Mouse (Mus musculus): ENCODE results near the gene Gsg1l. TPM values are rescaled to one million over a fixed set of nuclear protein-coding genes. Genes with fewer than 3 reads are reported as not detected.

Gsg1l gene
- polyA plus RNA-seq, 1 experiment from 2014 or later: 0.72 TPM

DNA sequence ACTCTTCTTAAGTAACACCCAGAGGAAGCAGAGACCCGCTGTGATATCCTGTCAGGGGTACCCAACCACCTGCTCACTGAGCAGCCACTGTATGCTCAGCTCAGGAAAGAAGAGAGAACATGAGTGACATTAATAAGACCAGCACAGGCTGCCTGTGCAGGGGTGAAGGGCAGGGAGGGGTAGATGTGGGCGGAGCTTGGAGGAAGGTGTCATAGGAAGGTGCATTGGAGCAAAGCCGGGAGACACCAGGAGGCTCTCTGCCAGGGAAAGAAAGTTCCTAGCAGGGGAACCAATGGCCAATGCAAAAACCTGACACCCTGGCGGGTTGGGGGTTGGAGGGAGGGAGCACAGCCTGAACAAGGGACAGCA is 1.8 kb upstream of the Gsg1l start:
- DNase-seq (ENCODE audit: low spot score): no peak
- no peak overlapping the region for H3K27ac ChIP-seq
- H3K9ac ChIP-seq (ENCODE audit: low read depth, low read length): no peak overlapping the region
- no peaks in the 10 kb centered on the region for H3K36me3 ChIP-seq (ENCODE audit: insufficient read depth, low read length)
- WGBS: 20% methylated on average over 4 of the region's 4 CpGs
- H3K9me3 ChIP-seq (replicated peaks; ENCODE audit: low read length): no peaks in the 10 kb centered on the region
- no peak overlapping the region for H3K4me2 ChIP-seq (ENCODE audit: low read length)
- no peak overlapping the region for H3K4me3 ChIP-seq (replicated peaks; ENCODE audit: low read depth, low read length)
- ATAC-seq (replicated peaks; ENCODE audit: low FRiP score, low read depth): no peak
- TF ChIP-seq CTCF (IDR thresholded peaks at IDR 0.05; ENCODE audit: low read depth): no peak
- peaks cover 35% of the 10 kb centered on the region for H3K27me3 ChIP-seq (ENCODE audit: insufficient read depth, low read length)
- peaks cover 10% of the 10 kb centered on the region; the same call in 1 of the 2 replicates for H3K4me1 ChIP-seq (replicated peaks; ENCODE audit: insufficient read depth, low read length)

DNA sequence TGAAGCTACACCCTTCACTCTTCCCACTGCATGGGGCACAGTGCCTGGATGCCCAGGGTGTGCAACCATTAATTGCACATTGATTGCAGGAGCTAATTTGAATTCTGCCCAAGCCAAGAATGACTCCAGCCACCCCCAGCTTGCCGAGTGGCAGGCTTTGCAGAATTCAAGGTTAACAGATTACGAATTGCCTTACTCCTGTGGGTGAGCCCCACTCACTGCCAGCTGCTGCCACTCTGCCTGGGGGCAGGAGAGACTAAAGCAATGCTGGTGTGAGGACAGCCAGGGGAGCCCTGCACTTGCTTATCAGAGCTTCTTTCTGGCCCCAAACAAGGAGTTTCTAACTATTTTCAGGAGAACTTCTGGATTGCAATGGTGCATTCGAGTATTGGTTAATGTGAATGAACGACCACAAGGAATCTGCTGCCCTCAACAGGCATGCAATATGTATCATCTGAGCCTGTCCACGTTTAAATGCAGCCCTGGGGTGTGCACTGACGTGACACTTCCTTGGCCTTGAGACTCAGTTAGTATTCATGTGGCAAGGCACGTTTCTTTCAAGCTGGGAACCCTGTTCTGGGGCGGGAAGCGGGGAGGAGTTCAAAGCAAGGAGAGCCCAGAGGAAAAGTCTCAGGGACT is 1.2 kb upstream of the Gsg1l start:
- DNase-seq (ENCODE audit: low spot score): peak; percentile 16
- Histone ChIP-seq H3K9ac (ENCODE audit: low read depth, low read length) (no peak overlapping the region), H3K36me3 (ENCODE audit: insufficient read depth, low read length) (no peaks in the 10 kb centered on the region), H3K27me3 (ENCODE audit: insufficient read depth, low read length) (peaks cover 40% of the 10 kb centered on the region), H3K9me3 (replicated peaks; ENCODE audit: low read length) (no peaks in the 10 kb centered on the region), H3K4me2 (ENCODE audit: low read length) (no peak overlapping the region), H3K4me3 (replicated peaks; ENCODE audit: low read depth, low read length) (no peak overlapping the region), H3K27ac (no peak overlapping the region), H3K4me1 (replicated peaks; ENCODE audit: insufficient read depth, low read length) (peaks cover 10% of the 10 kb centered on the region; the same call in 1 of the 2 replicates)
- peak; percentile 47; the same call in 1 of the 2 replicates for TF ChIP-seq CTCF (IDR thresholded peaks at IDR 0.05; ENCODE audit: low read depth)
- WGBS: 20% methylated on average over 9 of the region's 9 CpGs
- ATAC-seq (replicated peaks; ENCODE audit: low FRiP score, low read depth): no peak

- TF ChIP-seq CTCF (IDR thresholded peaks at IDR 0.05; ENCODE audit: low read depth): no peak
- Histone ChIP-seq H3K9me3 (replicated peaks; ENCODE audit: low read length) (no peaks in the 10 kb centered on the region), H3K27ac (no peak overlapping the region), H3K4me1 (replicated peaks; ENCODE audit: insufficient read depth, low read length) (peaks cover 10% of the 10 kb centered on the region; the same call in 1 of the 2 replicates), H3K9ac (ENCODE audit: low read depth, low read length) (0 out of 2 replicates have a peak overlapping the region, but pooled peaks have one; percentile 23), H3K36me3 (ENCODE audit: insufficient read depth, low read length) (no peaks in the 10 kb centered on the region), H3K4me3 (replicated peaks; ENCODE audit: low read depth, low read length) (peak overlapping the region; percentile 52), H3K4me2 (ENCODE audit: low read length) (peak overlapping the region; percentile 84), H3K27me3 (ENCODE audit: insufficient read depth, low read length) (peaks cover 40% of the 10 kb centered on the region)
- under 1% methylated on average over 78 of the region's 80 CpGs for whole genome bisulfite sequencing
- no peak for ATAC-seq (replicated peaks; ENCODE audit: low FRiP score, low read depth)
- no peak for DNase-seq (ENCODE audit: low spot score)
These were observed 405 bp downstream of the Gsg1l start for GRCm38 (mm10) chr7:126081727-126082285.

- WGBS: 18% methylated on average over 16 of the region's 16 CpGs
- ATAC-seq (replicated peaks; ENCODE audit: low FRiP score, low read depth): no peak
- no peak for TF ChIP-seq CTCF (IDR thresholded peaks at IDR 0.05; ENCODE audit: low read depth)
- H3K36me3 ChIP-seq (ENCODE audit: insufficient read depth, low read length): no peaks in the 10 kb centered on the region
- DNase-seq (ENCODE audit: low spot score): no peak
- 0 out of 2 replicates have a peak overlapping the region, but pooled peaks have one; percentile 23 for H3K9ac ChIP-seq (ENCODE audit: low read depth, low read length)
- H3K4me3 ChIP-seq (replicated peaks; ENCODE audit: low read depth, low read length): peak overlapping the region; percentile 52
- no peaks in the 10 kb centered on the region for H3K9me3 ChIP-seq (replicated peaks; ENCODE audit: low read length)
- peaks cover 10% of the 10 kb centered on the region; the same call in 1 of the 2 replicates for H3K4me1 ChIP-seq (replicated peaks; ENCODE audit: insufficient read depth, low read length)
- H3K4me2 ChIP-seq (ENCODE audit: low read length): peak overlapping the region; percentile 84
- H3K27ac ChIP-seq: no peak overlapping the region
- peaks cover 40% of the 10 kb centered on the region for H3K27me3 ChIP-seq (ENCODE audit: insufficient read depth, low read length)
These were observed 1.1 kb downstream of the Gsg1l start for GRCm38 (mm10) chr7:126080949-126081654.

DNA sequence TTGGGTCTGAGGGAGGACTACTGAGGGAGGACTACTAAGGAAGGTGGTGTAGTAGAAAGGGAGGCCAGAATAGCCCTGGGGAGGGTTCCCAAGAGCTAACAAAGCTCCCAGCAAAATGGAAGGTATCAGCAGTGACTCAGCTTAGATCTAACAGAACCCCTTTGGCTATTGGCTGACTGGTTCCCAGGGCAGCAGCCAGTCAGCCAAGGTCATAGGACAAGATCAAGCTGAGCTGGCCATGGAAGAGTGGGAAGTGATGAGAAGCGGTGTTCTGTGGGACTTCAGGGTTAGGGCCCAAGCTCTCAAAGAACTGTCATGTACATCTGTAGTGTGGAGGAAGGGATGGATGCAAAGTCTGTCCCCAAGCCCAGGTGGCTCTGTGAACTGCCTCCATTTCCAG is 5.3 kb downstream of the Gsg1l start:
- H3K27me3 ChIP-seq (ENCODE audit: insufficient read depth, low read length): peaks cover 23% of the 10 kb centered on the region
- TF ChIP-seq CTCF (IDR thresholded peaks at IDR 0.05; ENCODE audit: low read depth): no peak
- H3K27ac ChIP-seq: no peak overlapping the region
- ATAC-seq (replicated peaks; ENCODE audit: low FRiP score, low read depth): no peak
- H3K4me2 ChIP-seq (ENCODE audit: low read length): no peak overlapping the region
- H3K9ac ChIP-seq (ENCODE audit: low read depth, low read length): no peak overlapping the region
- no peaks in the 10 kb centered on the region for H3K36me3 ChIP-seq (ENCODE audit: insufficient read depth, low read length)
- DNase-seq (ENCODE audit: low spot score): no peak
- peaks cover 6% of the 10 kb centered on the region; the same call in 1 of the 2 replicates for H3K4me1 ChIP-seq (replicated peaks; ENCODE audit: insufficient read depth, low read length)
- no peak overlapping the region for H3K4me3 ChIP-seq (replicated peaks; ENCODE audit: low read depth, low read length)
- H3K9me3 ChIP-seq (replicated peaks; ENCODE audit: low read length): no peaks in the 10 kb centered on the region
- 95% methylated on average over 1 of the region's 1 CpGs for WGBS

GRCm38 (mm10) chr7:126075058-126075457 is 7.2 kb downstream of the Gsg1l start:
- Histone ChIP-seq H3K4me3 (replicated peaks; ENCODE audit: low read depth, low read length) (no peak overlapping the region), H3K36me3 (ENCODE audit: insufficient read depth, low read length) (no peaks in the 10 kb centered on the region), H3K9ac (ENCODE audit: low read depth, low read length) (no peak overlapping the region), H3K27ac (no peak overlapping the region), H3K4me1 (replicated peaks; ENCODE audit: insufficient read depth, low read length) (no peaks in the 10 kb centered on the region), H3K9me3 (replicated peaks; ENCODE audit: low read length) (no peaks in the 10 kb centered on the region), H3K4me2 (ENCODE audit: low read length) (no peak overlapping the region), H3K27me3 (ENCODE audit: insufficient read depth, low read length) (0 out of 2 replicates have a peak, but pooled peaks cover 5% of the 10 kb centered on the region)
- no peak for TF ChIP-seq CTCF (IDR thresholded peaks at IDR 0.05; ENCODE audit: low read depth)
- DNase-seq (ENCODE audit: low spot score): no peak
- WGBS: 38% methylated on average over 9 of the region's 9 CpGs
- ATAC-seq (replicated peaks; ENCODE audit: low FRiP score, low read depth): no peak
